Mouse (Mus musculus) forebrain, embryonic 14.5 days (tissue): ENCODE measurements around the gene B9d1. TPM values are rescaled to one million over a fixed set of nuclear protein-coding genes. Genes with fewer than 3 reads are reported as not detected.

Experiments used
- ATAC-seq: fragments of 200-750 bp; cut with Nextera tagmentation; 2 replicates; pipeline ENCODE4 v1.8.0; 2017; ENCODE audit warnings: mild to moderate bottlenecking, moderate library complexity
- DNase-seq: peaks from one replicate; pipeline ENCODE4 v3.0.0-alpha.2; 2015; ENCODE audit warnings: low spot score
- H3K27ac ChIP-seq: fragments of 300-500 bp; sonication (generic); 2 replicates; pipeline ENCODE4 v1.5.1; 2014; ENCODE audit warnings: low read depth, mild to moderate bottlenecking, control low read depth, low read length, moderate library complexity
- H3K27me3 ChIP-seq: fragments of 300-500 bp; sonication (generic); replicated peaks from 2 replicates; pipeline ENCODE4 v1.6.1; 2014; ENCODE audit warnings: low read length, control low read depth, mixed read lengths; ENCODE audit not compliant: control insufficient read depth, insufficient read depth
- H3K36me3 ChIP-seq: fragments of 300-500 bp; sonication (generic); 2 replicates; pipeline ENCODE4 v1.6.1; 2014; ENCODE audit warnings: low read length, control low read depth; ENCODE audit not compliant: control insufficient read depth, insufficient read depth
- H3K4me1 ChIP-seq: fragments of 300-500 bp; sonication (generic); 2 replicates; pipeline ENCODE4 v1.6.1; 2014; ENCODE audit warnings: antibody characterized with exemption, low read length, control low read depth; ENCODE audit not compliant: control insufficient read depth, insufficient read depth
- H3K4me2 ChIP-seq: fragments of 300-500 bp; sonication (generic); 2 replicates; pipeline ENCODE4 v1.6.1; 2014; ENCODE audit warnings: mild to moderate bottlenecking, control low read depth, low read length
- H3K4me3 ChIP-seq: fragments of 300-500 bp; sonication (generic); 2 replicates; pipeline ENCODE4 v1.5.1; 2014; ENCODE audit warnings: low read depth, low read length, control low read depth
- H3K9ac ChIP-seq: fragments of 300-500 bp; sonication (generic); 2 replicates; pipeline ENCODE4 v1.6.1; 2014; ENCODE audit warnings: mild to moderate bottlenecking, low read length, control low read depth, moderate library complexity
- H3K9me3 ChIP-seq: fragments of 300-500 bp; sonication (generic); replicated peaks from 2 replicates; pipeline ENCODE4 v1.6.1; 2016; ENCODE audit warnings: low read length, control low read depth, mixed read lengths; ENCODE audit not compliant: control insufficient read depth
- WGBS: fragments of 180-500 bp; shearing (Covaris S2); extraction: QIAGEN DNeasy Blood & Tissue Kit; methylation state at CpG from one replicate; pipeline ENCODE4 v1.1.7; 2014; 5-methylcytosine and 5-hydroxymethylcytosine counted together
- polyA plus RNA-seq: library from polyadenylated mRNA; unstranded; fragments of >200 nt; fragmentation: Nextera tagmentation; extraction: Ambion mirVana; gene quantifications from 2 replicates; pipeline ENCODE4 v1.2.1, GENCODE M21; 2014

B9d1 gene
- polyA plus RNA-seq, 1 experiment from 2014 or later, result 55.5 TPM

DNA sequence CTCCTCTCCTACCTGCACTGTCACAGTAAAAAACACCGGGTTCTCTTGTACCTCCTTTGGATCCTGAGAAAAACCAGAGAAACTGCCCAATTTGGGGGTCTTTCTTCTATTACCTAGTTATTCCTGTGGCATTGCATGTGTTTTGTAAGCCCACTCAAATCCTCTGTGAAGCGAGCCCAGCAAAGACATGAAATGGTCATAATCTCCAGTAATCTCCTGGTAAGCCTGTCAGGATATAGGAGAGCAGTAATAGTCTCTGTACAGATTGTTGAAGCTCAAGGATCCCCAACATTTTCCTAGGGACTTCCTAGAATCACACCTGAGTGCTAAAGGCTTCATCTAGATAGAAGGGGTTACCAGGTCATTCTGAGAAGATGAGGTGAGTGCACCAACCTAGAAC, 36.2 kb downstream of the B9d1 start:
- no peak for ATAC-seq
- no peak for DNase-seq
- H3K27me3 ChIP-seq, result no peaks in the 10 kb centered on the region
- H3K9me3 ChIP-seq, result no peaks in the 10 kb centered on the region
- no peak overlapping the region for H3K4me3 ChIP-seq
- H3K4me1 ChIP-seq, result no peaks in the 10 kb centered on the region
- no peak overlapping the region for H3K27ac ChIP-seq
- H3K9ac ChIP-seq, result no peak overlapping the region
- 87% methylated on average over 2 of the region's 2 CpGs for WGBS
- peaks cover 34% of the 10 kb centered on the region for H3K36me3 ChIP-seq
- no peak overlapping the region for H3K4me2 ChIP-seq

DNA sequence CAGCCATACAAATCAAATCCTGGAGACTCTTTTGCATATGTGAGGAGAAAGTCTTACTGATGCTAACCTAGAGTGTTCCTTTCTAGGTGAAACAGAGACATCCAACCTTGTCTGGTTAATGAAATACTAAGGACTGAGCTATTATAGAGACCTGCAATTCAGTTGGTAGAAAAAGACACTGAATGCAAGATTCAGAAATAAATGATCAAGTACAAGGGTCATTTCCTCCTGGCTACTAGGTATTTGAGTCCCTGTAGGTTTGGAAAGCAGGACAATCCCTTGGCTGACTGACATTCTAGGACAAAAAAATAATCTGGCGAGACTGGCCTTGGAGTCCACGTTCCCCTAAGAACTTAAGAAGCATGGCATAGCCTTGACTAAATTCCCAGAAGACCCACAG, 40.6 kb downstream of the B9d1 start:
- DNase-seq (no peak), ATAC-seq (no peak)
- no peaks in the 10 kb centered on the region for H3K9me3 ChIP-seq

DNA sequence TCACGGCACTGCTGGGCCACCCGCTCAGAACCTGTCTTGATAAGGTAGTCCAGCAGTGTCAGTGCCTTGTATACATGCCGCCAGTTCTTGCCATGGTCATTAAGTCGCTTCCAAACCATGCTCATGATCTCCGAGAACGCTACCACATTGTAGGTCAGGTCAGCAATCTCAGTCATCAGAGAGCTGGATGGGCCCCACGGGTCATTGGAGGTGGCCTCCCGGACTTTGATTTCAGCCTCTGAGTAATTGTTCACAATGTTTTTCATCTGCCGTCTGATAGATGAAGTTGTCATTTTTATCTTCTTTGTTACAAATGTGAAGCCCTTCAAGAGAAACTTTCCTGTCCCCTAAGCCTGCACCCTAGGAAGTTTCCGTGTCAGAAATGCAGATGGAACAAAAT, 41.5 kb downstream of the B9d1 start:
- no peak overlapping the region for H3K27ac ChIP-seq
- H3K4me2 ChIP-seq, result no peak overlapping the region
- no peak for ATAC-seq
- whole genome bisulfite sequencing, result 95% methylated on average over 10 of the region's 10 CpGs
- no peak for DNase-seq
- H3K4me3 ChIP-seq, result no peak overlapping the region
- H3K9ac ChIP-seq, result no peak overlapping the region
- H3K36me3 ChIP-seq, result peaks cover 26% of the 10 kb centered on the region
- H3K27me3 ChIP-seq, result no peaks in the 10 kb centered on the region
- no peaks in the 10 kb centered on the region for H3K9me3 ChIP-seq
- H3K4me1 ChIP-seq, result no peaks in the 10 kb centered on the region

More for the DNA sequence above, 40.6 kb downstream of the B9d1 start:
- H3K27ac ChIP-seq, result no peak overlapping the region
- H3K36me3 ChIP-seq, result peaks cover 29% of the 10 kb centered on the region
- H3K27me3 ChIP-seq, result no peaks in the 10 kb centered on the region
- H3K9ac ChIP-seq, result no peak overlapping the region
- H3K4me3 ChIP-seq, result no peak overlapping the region
- H3K4me2 ChIP-seq, result no peak overlapping the region
- no peaks in the 10 kb centered on the region for H3K4me1 ChIP-seq
- 90% methylated on average over 2 of the region's 2 CpGs for WGBS

DNA sequence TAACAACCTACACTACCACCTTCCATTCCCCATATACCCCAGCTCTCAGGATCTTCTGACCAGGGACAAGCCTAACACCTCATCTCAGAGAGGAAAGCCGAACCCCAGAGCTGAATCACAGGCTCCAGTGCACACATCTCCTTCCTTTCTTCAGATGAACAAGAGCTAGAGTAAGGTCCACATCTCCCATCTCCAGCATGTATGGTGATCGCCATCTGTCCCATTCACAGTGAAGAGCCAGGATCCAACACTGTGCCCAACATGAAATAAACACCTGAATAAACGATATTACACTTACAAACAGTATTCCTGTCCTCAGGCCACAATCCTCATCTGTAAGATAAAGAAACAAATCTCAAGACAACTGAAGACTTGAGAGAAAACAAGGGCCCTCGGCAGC, 42.8 kb downstream of the B9d1 start:
- H3K9ac ChIP-seq, result no peak overlapping the region
- H3K9me3 ChIP-seq, result no peaks in the 10 kb centered on the region
- ATAC-seq, result no peak
- H3K4me1 ChIP-seq, result no peaks in the 10 kb centered on the region
- 94% methylated on average over 4 of the region's 4 CpGs for WGBS
- peaks cover 26% of the 10 kb centered on the region for H3K36me3 ChIP-seq
- no peak overlapping the region for H3K4me3 ChIP-seq
- H3K27ac ChIP-seq, result no peak overlapping the region
- no peak overlapping the region for H3K4me2 ChIP-seq
- no peaks in the 10 kb centered on the region for H3K27me3 ChIP-seq
- no peak for DNase-seq

DNA sequence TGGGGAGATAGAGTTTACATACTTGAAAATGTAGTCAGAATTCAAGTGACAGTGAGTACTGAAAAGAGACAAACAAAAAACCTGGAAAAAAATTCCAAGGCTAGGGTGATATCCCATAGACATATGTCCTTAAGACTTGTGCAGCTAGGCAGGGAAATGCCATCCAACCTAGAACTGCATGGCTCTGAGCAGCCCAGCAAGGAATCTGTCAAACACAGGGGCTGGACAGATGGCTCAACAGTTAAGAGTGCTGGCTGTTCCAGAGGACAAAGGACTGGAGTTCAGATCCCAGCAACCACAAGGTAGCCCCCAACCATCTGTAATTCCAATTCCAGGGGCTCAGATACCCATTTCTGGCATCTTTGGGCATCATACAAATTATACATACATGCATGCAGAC, 45.7 kb downstream of the B9d1 start:
- Histone ChIP-seq H3K36me3 (peaks cover 11% of the 10 kb centered on the region), H3K4me1 (no peaks in the 10 kb centered on the region), H3K4me3 (no peak overlapping the region), H3K27me3 (no peaks in the 10 kb centered on the region), H3K27ac (no peak overlapping the region), H3K9ac (no peak overlapping the region), H3K9me3 (no peaks in the 10 kb centered on the region), H3K4me2 (no peak overlapping the region)
- peak; percentile 2 for DNase-seq
- ATAC-seq, result no peak

DNA sequence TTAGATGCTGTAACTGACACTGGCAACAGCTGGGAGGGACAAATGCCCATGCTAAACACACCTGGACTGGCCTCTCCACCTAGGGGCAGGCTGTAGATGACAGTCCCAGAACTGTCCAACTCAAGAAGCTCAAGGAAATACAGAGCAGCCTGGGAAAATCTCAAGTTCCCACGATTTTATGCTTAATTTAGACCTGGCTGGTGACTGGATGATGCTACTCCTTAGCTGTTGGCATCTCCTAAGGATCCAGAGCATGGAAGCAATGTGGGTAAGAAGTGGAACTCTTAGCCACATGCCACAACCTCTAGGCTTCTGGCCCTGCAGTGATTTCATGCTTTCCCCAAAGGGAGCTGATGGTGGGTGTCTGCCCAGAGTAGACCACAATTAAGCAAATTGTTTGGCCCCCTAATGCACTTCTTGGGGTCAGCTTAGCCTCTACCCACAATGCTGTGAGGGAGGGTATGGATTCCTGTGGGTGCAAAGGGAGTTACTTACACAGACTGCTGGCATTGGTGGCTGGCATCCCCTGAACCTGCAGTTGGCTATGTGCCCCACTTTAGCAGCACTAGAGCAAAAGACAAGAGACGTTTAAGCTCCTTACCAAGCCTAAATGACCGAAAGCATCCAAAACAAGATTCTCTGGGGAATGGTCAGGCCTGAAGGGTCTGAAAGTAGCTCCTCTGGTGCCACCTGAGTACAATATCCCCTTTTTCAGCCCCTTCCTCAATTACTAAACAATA, 48.2 kb downstream of the B9d1 start:
- Histone ChIP-seq H3K9ac (no peak overlapping the region), H3K36me3 (no peaks in the 10 kb centered on the region), H3K4me3 (no peak overlapping the region), H3K27me3 (no peaks in the 10 kb centered on the region), H3K9me3 (no peaks in the 10 kb centered on the region), H3K27ac (no peak overlapping the region), H3K4me1 (no peaks in the 10 kb centered on the region), H3K4me2 (no peak overlapping the region)
- DNase-seq (peak; percentile 7), ATAC-seq (no peak)
- WGBS, result 74% methylated on average over 3 of the region's 3 CpGs

DNA sequence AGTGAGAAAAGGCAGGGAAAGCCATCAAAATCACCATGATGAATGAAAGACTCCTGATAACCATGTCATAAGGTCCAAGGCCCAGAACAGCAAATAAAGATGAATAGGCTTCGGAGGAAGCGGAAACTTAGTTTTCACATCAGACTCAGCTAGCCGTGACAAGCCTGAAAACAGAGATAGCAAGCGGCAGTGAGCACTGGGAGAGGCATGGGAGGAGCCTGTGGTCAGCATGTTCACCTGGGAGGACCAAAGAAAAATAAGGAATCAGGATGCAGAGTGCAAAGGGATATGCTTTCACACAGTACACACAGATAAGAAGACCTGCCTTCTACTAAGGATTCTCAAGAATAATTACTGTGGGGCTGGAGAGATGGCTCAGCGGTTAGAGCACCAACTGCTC, 54.6 kb downstream of the B9d1 start:
- Histone ChIP-seq H3K27me3 (no peaks in the 10 kb centered on the region), H3K4me1 (no peaks in the 10 kb centered on the region), H3K36me3 (no peaks in the 10 kb centered on the region), H3K4me3 (no peak overlapping the region), H3K27ac (no peak overlapping the region), H3K4me2 (no peak overlapping the region), H3K9ac (no peak overlapping the region), H3K9me3 (no peaks in the 10 kb centered on the region)
- WGBS, result 93% methylated on average over 5 of the region's 5 CpGs
- DNase-seq (no peak), ATAC-seq (no peak)

DNA sequence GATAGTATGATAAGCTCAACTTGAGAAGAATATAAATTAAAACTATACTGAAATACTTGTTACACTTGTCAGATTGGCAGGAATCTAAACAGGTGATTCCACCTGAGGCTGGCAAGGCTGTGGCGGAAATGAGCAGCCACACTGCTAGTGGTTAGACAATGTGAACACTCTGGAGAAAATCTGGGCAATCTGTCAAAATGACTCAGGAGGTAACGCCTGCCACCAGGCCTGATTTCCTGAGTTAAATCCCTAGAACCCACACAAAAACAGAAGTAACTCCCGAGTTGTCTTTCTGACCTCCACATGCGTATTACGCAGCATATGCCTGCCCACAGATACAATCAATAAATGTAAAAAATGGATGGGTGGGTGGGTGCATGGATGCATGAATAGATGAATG, 57.5 kb downstream of the B9d1 start:
- no peaks in the 10 kb centered on the region for H3K9me3 ChIP-seq
- no peak overlapping the region for H3K27ac ChIP-seq
- H3K9ac ChIP-seq, result no peak overlapping the region
- WGBS, result 86% methylated on average over 5 of the region's 5 CpGs
- ATAC-seq (no peak), DNase-seq (peak; percentile 19)
- H3K4me2 ChIP-seq, result no peak overlapping the region
- no peaks in the 10 kb centered on the region for H3K27me3 ChIP-seq
- no peak overlapping the region for H3K4me3 ChIP-seq
- H3K4me1 ChIP-seq, result no peaks in the 10 kb centered on the region
- H3K36me3 ChIP-seq, result no peaks in the 10 kb centered on the region
